21 mouse cellular contexts compared by ENCODE assay signal in the genomic region with DNA sequence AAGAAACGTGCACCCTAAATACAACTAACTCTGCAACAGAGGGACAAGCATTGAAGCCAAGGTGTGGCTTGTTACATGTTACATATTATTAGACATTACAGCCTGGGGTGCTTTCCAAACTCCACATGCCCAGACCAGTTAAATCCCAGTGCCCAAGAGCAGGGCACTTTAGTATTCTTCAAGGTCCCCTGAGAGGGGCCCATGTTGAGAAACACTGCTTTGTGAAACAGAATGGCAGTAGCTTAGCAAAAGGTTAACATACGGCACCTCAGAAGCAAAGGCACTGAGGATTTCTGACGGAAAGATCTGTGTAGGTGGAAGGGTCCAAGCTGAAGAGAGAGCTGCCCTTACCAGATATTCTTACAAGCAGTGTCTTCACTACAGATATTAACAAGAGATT.
"Had no signal": no experiment of that assay in that cellular context is flagged by ENCODE, and none has a peak within 500 bp of the region (broad histone marks: within the 10 kb centered on the region; RNA-seq: fewer than 3 reads in every experiment).

No protein-coding gene starts in this region.

- H3K4me3 ChIP-seq: limb, embryonic 10.5 days; limb, embryonic 13.5 days; liver, embryonic 12.5 days; liver, embryonic 15.5 days; lung, embryonic 15.5 days; megakaryocyte, embryonic 14.5 days; midbrain, embryonic 10.5 days; midbrain, embryonic 13.5 days; myocyte; neural tube, embryonic 13.5 days had no signal

- H3K4me1 ChIP-seq: limb, embryonic 10.5 days; lung, embryonic 15.5 days had no signal

- H3K4me2 ChIP-seq: limb, embryonic 13.5 days; liver, embryonic 12.5 days; liver, embryonic 15.5 days; lung, embryonic 15.5 days; midbrain, embryonic 13.5 days; neural tube, embryonic 13.5 days had no signal

- H3K27me3 ChIP-seq: limb, embryonic 13.5 days; liver, embryonic 12.5 days; liver, embryonic 15.5 days; lung, embryonic 15.5 days; megakaryocyte, embryonic 14.5 days; midbrain, embryonic 13.5 days; neural tube, embryonic 13.5 days had no signal

- H3K9ac ChIP-seq: limb, embryonic 13.5 days; liver, embryonic 12.5 days; liver, embryonic 15.5 days; lung, embryonic 15.5 days; midbrain, embryonic 13.5 days; neural tube, embryonic 13.5 days had no signal

- H3K36me3 ChIP-seq: liver, embryonic 12.5 days; liver, embryonic 15.5 days; lung, embryonic 15.5 days; midbrain, embryonic 13.5 days; neural tube, embryonic 13.5 days had no signal

- H3K27ac ChIP-seq: limb, embryonic 10.5 days; limb, embryonic 13.5 days; liver, embryonic 12.5 days; liver, embryonic 15.5 days; lung, embryonic 15.5 days; midbrain, embryonic 10.5 days; midbrain, embryonic 13.5 days; neural tube, embryonic 13.5 days had no signal

- H3K9me3 ChIP-seq: limb, embryonic 10.5 days; limb, embryonic 13.5 days; liver, embryonic 12.5 days; liver, embryonic 15.5 days; lung, embryonic 15.5 days; megakaryocyte, embryonic 14.5 days; midbrain, embryonic 10.5 days; midbrain, embryonic 13.5 days; neural tube, embryonic 13.5 days had no signal

- DNase-seq: kidney, postnatal 14 days; kidney, postnatal 4 days; liver; lung, adult 18-20 months; lung, postnatal 10 days; lung, postnatal 36 days; retina, postnatal 1 day; thymus, adult 18-20 months; thymus, postnatal 14 days; thymus, postnatal 4 days had no signal

- ATAC-seq: liver, embryonic 12.5 days; midbrain, embryonic 13.5 days; midbrain, embryonic 16.5 days had no signal
